Mouse (Mus musculus): ENCODE measurements around the gene Myo1d.
A peak's percentile ranks its signal among the peaks of the same experiment; 100 is the strongest.

- TF ChIP-seq CTCF (IDR thresholded peaks at IDR 0.05; ENCODE audit: control insufficient read depth, insufficient read depth, low read length) (peak; percentile 38; the same call in 1 of the 2 replicates), POLR2A (IDR thresholded peaks at IDR 0.05; ENCODE audit: borderline replicate concordance, control insufficient read depth, low read depth, low read length) (no peak)
These were observed 38.4 kb upstream of the Myo1d start for GRCm38 (mm10) chr11:80818060-80818697.
